Mouse (Mus musculus) adrenal gland, adult 10 weeks (tissue): ENCODE data around the gene Olfm2. TPM values are rescaled to one million over a fixed set of nuclear protein-coding genes. Genes with fewer than 3 reads are reported as not detected.

Experiments used
- polyA plus RNA-seq: library from polyadenylated mRNA; stranded (reverse); fragments of 350-450 nt; fragmentation: Illumina TruSeq; extraction: RNeasy Lipid Tissue Mini Kit (QIAGEN cat#74804); gene quantifications from one replicate; pipeline ENCODE4 v1.2.3, GENCODE M21; 2014; ENCODE audit warnings: low read depth, low replicate concordance

Gene Olfm2
- polyA plus RNA-seq = 0.41 TPM

GRCm38 (mm10) chr9:20746017-20746660, at the start of gene Olfm2:
Gene Olfm2, minus strand, starts transcription at chr9:20746349.

GRCm38 (mm10) chr9:20651602-20652259, 94.4 kb downstream of the Olfm2 start, which contains the start of gene Pin1:
Gene Pin1, plus strand, starts transcription at chr9:20652095.

GRCm38 (mm10) chr9:20644360-20645081, 101.6 kb downstream of the Olfm2 start, which contains the start of gene Fbxl12:
Gene Fbxl12, minus strand, starts transcription at chr9:20644767.

GRCm38 (mm10) chr9:20642101-20642895, 103.9 kb downstream of the Olfm2 start, which contains the start of gene Ubl5:
Gene Ubl5, plus strand, starts transcription at chr9:20642878.

Other genes with a start within 250 kb of the Olfm2 start
- 62.3 TPM for gene Zfp266, start 224.9 kb downstream of the Olfm2 start, polyA plus RNA-seq
- gene Zfp846, start 165.1 kb downstream of the Olfm2 start, polyA plus RNA-seq = 19.2 TPM
- gene Ubl5, start 103.5 kb downstream of the Olfm2 start, polyA plus RNA-seq = 66.1 TPM
- gene Fbxl12, start 101.6 kb downstream of the Olfm2 start, polyA plus RNA-seq = 3.3 TPM
- gene Pin1, start 94.3 kb downstream of the Olfm2 start, polyA plus RNA-seq = 1.8 TPM
- gene Col5a3, start 68.7 kb upstream of the Olfm2 start, polyA plus RNA-seq = 8.7 TPM
- gene Rdh8, start 72.2 kb upstream of the Olfm2 start, polyA plus RNA-seq = not detected
- gene A230050P20Rik, start 122.3 kb upstream of the Olfm2 start, polyA plus RNA-seq = 4.7 TPM
- not detected for gene Angptl6, start 133.4 kb upstream of the Olfm2 start, polyA plus RNA-seq
- 0.17 TPM for gene Ppan, start 141.8 kb upstream of the Olfm2 start, polyA plus RNA-seq
- gene Eif3g, start 152.3 kb upstream of the Olfm2 start, polyA plus RNA-seq = 26.8 TPM
- 12.0 TPM for gene Dnmt1, start 213.5 kb upstream of the Olfm2 start, polyA plus RNA-seq
- gene S1pr2, start 230.4 kb upstream of the Olfm2 start, polyA plus RNA-seq = 3.0 TPM